Mouse (Mus musculus) 416B (cell line): ENCODE results near the gene A930004D18Rik.

ENCODE experiments used
- DNase-seq: peaks from one replicate; pipeline ENCODE4 v3.0.0; 2011; ENCODE audit warnings: low read depth

The A930004D18Rik gene

GRCm38 (mm10) chr2:18034371-18035250, 2.9 kb downstream of the A930004D18Rik start:
- DNase-seq, result no peak

- no peak for DNase-seq
Measured at GRCm38 (mm10) chr2:18033166-18034108, 4.1 kb downstream of the A930004D18Rik start.

GRCm38 (mm10) chr2:18032538-18032895, 5.0 kb downstream of the A930004D18Rik start:
- DNase-seq, result no peak

GRCm38 (mm10) chr2:18031831-18032537, 5.6 kb downstream of the A930004D18Rik start:
- no peak for DNase-seq

- no peak for DNase-seq
Measured at GRCm38 (mm10) chr2:18031271-18031821, 6.2 kb downstream of the A930004D18Rik start.

GRCm38 (mm10) chr2:18030581-18030980, 7.0 kb downstream of the A930004D18Rik start:
- DNase-seq, result no peak

GRCm38 (mm10) chr2:18029656-18030055, 7.9 kb downstream of the A930004D18Rik start:
- DNase-seq, result no peak

GRCm38 (mm10) chr2:18028140-18029021, 9.2 kb downstream of the A930004D18Rik start:
- DNase-seq, result peak; percentile 90

- DNase-seq, result peak; percentile 98
Measured at GRCm38 (mm10) chr2:18027448-18028139, 9.9 kb downstream of the A930004D18Rik start.

GRCm38 (mm10) chr2:18026116-18026947, 11.2 kb downstream of the A930004D18Rik start:
- DNase-seq, result peak; percentile 78

GRCm38 (mm10) chr2:18025781-18026115, 11.8 kb downstream of the A930004D18Rik start:
- DNase-seq, result no peak

- DNase-seq, result no peak
Measured at GRCm38 (mm10) chr2:18025116-18025515, 12.4 kb downstream of the A930004D18Rik start.

GRCm38 (mm10) chr2:18022886-18023285, 14.7 kb downstream of the A930004D18Rik start:
- no peak for DNase-seq

GRCm38 (mm10) chr2:18019122-18019521, 18.4 kb downstream of the A930004D18Rik start:
- no peak for DNase-seq

- DNase-seq, result no peak
Measured at GRCm38 (mm10) chr2:18017321-18017720, 20.2 kb downstream of the A930004D18Rik start.

GRCm38 (mm10) chr2:18016639-18017038, 20.9 kb downstream of the A930004D18Rik start:
- DNase-seq, result no peak

GRCm38 (mm10) chr2:18015581-18015980, 22.0 kb downstream of the A930004D18Rik start:
- DNase-seq, result no peak

- DNase-seq, result no peak
Measured at GRCm38 (mm10) chr2:18012866-18013265, 24.7 kb downstream of the A930004D18Rik start.

GRCm38 (mm10) chr2:18011226-18011625, 26.3 kb downstream of the A930004D18Rik start:
- no peak for DNase-seq
